Mouse (Mus musculus): ENCODE results near the gene Shc1. TPM values are rescaled to one million over a fixed set of nuclear protein-coding genes. Genes with fewer than 3 reads are reported as not detected.

The Shc1 gene
- polyA plus RNA-seq, 1 experiment = 86.3 TPM

DNA sequence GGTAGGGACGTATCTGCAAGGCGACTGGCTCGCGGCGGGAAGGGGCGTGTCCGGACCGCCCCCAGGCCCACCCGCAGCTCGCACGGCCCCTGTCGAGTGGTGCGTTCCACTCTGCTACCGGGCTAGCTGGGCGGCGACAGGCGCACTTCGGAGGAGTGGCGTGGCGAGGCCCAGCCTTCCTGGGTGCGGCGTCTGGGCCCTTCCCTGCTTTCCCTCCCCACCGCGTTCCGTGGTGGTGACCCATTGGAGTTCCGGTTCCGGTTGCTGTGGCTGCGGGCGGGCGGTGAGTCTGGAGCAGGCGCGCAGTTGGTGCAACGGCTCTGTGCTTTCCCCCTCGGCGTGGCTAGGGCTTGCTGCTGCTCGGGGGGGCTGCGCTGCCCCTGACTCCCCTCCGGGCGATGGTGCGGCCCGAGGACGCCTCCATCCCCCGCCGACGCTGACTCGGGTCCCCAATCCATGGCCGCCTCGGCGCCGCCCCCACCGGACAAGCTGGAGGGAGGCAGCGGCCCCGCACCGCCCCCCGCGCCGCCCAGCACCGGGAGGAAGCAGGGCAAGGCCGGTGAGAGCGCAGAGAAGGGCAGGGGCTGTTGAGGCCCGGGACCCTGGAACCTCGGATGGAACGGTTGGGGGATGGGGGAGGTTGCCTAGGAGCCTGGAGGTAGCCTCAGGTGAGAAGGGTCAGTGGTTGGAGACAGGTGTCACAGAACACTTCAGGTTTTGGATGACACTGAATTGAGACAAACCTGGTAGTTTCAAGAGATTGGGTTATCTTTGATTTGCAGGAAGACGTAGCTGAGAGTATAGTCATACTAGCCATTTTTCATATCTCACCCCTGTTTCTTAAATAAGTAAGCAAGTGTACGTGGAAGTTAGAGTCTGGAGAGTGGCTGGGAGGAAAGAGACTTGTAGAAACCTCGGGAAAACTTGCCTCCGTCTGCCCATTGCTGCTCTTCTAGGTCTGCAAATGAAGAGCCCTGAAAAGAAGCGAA, 12.2 kb downstream of the Shc1 start, which contains the start of gene Pygo2:
TSS of gene Pygo2 (plus strand) at position 44 of the 989 bp plus-strand sequence.
- no peaks in the 10 kb centered on the region for H3K27me3 ChIP-seq (ENCODE audit: control insufficient read depth, insufficient read depth, insufficient read length)
- H3K79me2 ChIP-seq (ENCODE audit: control insufficient read depth, insufficient read depth) = peaks cover 48% of the 10 kb centered on the region
- peak within 1 kb of the TSS; percentile 69 for H3K4me3 ChIP-seq (ENCODE audit: insufficient read depth, poor library complexity, severe bottlenecking)
- peak within 1 kb of the TSS; percentile 94 for H3ac ChIP-seq (ENCODE audit: control insufficient read depth, insufficient read length, low read depth)
- H3K79me3 ChIP-seq (ENCODE audit: low read depth) = peaks cover 33% of the 10 kb centered on the region
- peak; percentile 14 for TF ChIP-seq MYOG (IDR thresholded peaks at IDR 0.05; ENCODE audit: control insufficient read depth, extremely low read depth, insufficient read length)
- no peak for TF ChIP-seq FOSL1 (IDR thresholded peaks at IDR 0.05; ENCODE audit: insufficient read depth, low read length, poor library complexity, severe bottlenecking)
- no peak for TF ChIP-seq MYOD1 (IDR thresholded peaks at IDR 0.05; ENCODE audit: control insufficient read depth, insufficient read length, low read depth)
- peaks cover 49% of the 10 kb centered on the region for H3K36me3 ChIP-seq (ENCODE audit: control insufficient read depth, insufficient read depth)

DNA sequence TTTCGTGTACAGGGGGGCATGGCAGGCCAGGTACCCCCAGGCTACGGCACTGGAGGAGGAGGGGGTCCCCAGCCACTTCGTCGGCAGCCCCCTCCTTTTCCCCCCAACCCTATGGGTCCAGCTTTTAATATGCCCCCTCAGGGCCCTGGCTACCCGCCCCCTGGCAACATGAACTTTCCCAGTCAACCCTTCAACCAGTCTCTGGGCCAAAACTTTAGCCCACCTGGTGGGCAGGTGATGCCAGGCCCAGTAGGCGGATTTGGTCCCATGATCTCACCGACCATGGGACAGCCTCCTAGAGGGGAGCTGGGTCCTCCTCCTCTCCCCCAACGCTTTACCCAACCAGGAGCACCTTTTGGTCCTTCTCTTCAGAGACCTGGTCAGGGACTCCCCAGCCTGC, 14.4 kb downstream of the Shc1 start:
- Histone ChIP-seq H3K79me2 (ENCODE audit: control insufficient read depth, insufficient read depth) (peaks cover 48% of the 10 kb centered on the region), H3K27me3 (ENCODE audit: control insufficient read depth, insufficient read depth, insufficient read length) (no peaks in the 10 kb centered on the region), H3K79me3 (ENCODE audit: low read depth) (peaks cover 33% of the 10 kb centered on the region), H3K4me3 (ENCODE audit: insufficient read depth, poor library complexity, severe bottlenecking) (no peak overlapping the region), H3K36me3 (ENCODE audit: control insufficient read depth, insufficient read depth) (peaks cover 30% of the 10 kb centered on the region), H3ac (ENCODE audit: control insufficient read depth, insufficient read length, low read depth) (no peak overlapping the region)
- TF ChIP-seq MYOD1 (IDR thresholded peaks at IDR 0.05; ENCODE audit: control insufficient read depth, insufficient read length, low read depth) (no peak), CEBPB (IDR thresholded peaks at IDR 0.05; ENCODE audit: low read depth) (no peak), MYOG (IDR thresholded peaks at IDR 0.05; ENCODE audit: control insufficient read depth, extremely low read depth, insufficient read length) (no peak), MAX (IDR thresholded peaks at IDR 0.05) (no peak), CTCF (IDR thresholded peaks at IDR 0.05; ENCODE audit: control insufficient read depth, insufficient read depth, insufficient read length) (no peak), USF1 (IDR thresholded peaks at IDR 0.05; ENCODE audit: low read depth) (no peak), FOSL1 (IDR thresholded peaks at IDR 0.05; ENCODE audit: insufficient read depth, low read length, poor library complexity, severe bottlenecking) (no peak)

DNA sequence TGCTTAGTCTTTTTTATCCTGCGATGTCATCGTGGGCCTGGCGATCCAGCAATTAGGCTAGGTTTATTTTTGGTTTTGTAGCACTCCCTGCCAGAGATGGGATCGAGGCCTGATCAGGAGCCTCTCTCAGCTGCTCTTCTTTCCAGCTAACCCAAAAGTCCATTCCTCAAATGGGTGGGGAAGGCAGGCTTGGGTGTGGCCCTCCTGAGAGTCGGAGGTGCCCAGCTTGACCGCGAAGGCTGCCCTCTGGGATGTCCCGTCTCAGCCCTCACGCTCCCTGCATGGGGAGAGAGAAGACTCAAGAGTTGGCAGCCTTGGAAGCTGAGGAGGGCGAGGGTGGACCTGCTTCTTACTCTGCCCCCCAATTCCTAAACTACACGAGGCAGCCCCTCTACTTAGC, 16.3 kb downstream of the Shc1 start:
- Histone ChIP-seq H3K79me3 (ENCODE audit: low read depth) (peaks cover 35% of the 10 kb centered on the region), H3K4me3 (ENCODE audit: insufficient read depth, poor library complexity, severe bottlenecking) (no peak overlapping the region), H3K36me3 (ENCODE audit: control insufficient read depth, insufficient read depth) (peaks cover 23% of the 10 kb centered on the region), H3K79me2 (ENCODE audit: control insufficient read depth, insufficient read depth) (peaks cover 48% of the 10 kb centered on the region), H3ac (ENCODE audit: control insufficient read depth, insufficient read length, low read depth) (no peak overlapping the region), H3K27me3 (ENCODE audit: control insufficient read depth, insufficient read depth, insufficient read length) (no peaks in the 10 kb centered on the region)
- TF ChIP-seq MYOD1 (IDR thresholded peaks at IDR 0.05; ENCODE audit: control insufficient read depth, insufficient read length, low read depth) = no peak
- no peak for TF ChIP-seq MAX (IDR thresholded peaks at IDR 0.05)

DNA sequence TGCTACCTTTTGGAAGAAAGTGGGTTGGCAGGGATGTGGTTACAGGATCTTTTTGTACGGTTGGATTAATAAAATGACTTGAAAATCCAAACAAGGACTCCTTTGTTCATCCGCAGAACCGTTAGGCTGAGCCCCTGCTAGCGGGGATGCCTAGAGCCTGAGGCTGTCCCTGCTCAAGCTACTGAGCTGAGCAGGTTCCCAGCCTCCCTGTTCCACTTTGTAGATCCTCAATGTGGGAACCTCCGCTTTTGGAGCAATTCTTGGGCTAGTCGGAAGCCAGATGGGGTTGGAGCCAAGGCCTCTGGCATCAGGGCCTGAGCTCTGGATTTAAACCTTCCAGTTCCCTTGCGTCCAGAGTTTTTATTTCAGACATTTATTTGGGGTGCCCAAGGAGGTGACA, 16.8 kb downstream of the Shc1 start:
- Histone ChIP-seq H3K79me2 (ENCODE audit: control insufficient read depth, insufficient read depth) (peaks cover 48% of the 10 kb centered on the region), H3ac (ENCODE audit: control insufficient read depth, insufficient read length, low read depth) (no peak overlapping the region), H3K79me3 (ENCODE audit: low read depth) (peaks cover 35% of the 10 kb centered on the region), H3K27me3 (ENCODE audit: control insufficient read depth, insufficient read depth, insufficient read length) (no peaks in the 10 kb centered on the region), H3K4me3 (ENCODE audit: insufficient read depth, poor library complexity, severe bottlenecking) (no peak overlapping the region), H3K36me3 (ENCODE audit: control insufficient read depth, insufficient read depth) (peaks cover 23% of the 10 kb centered on the region)
- TF ChIP-seq USF1 (IDR thresholded peaks at IDR 0.05; ENCODE audit: low read depth) (no peak), MAX (IDR thresholded peaks at IDR 0.05) (no peak), MYOD1 (IDR thresholded peaks at IDR 0.05; ENCODE audit: control insufficient read depth, insufficient read length, low read depth) (no peak), MYOG (IDR thresholded peaks at IDR 0.05; ENCODE audit: control insufficient read depth, extremely low read depth, insufficient read length) (no peak), CEBPB (IDR thresholded peaks at IDR 0.05; ENCODE audit: low read depth) (no peak), CTCF (IDR thresholded peaks at IDR 0.05; ENCODE audit: control insufficient read depth, insufficient read depth, insufficient read length) (no peak)

DNA sequence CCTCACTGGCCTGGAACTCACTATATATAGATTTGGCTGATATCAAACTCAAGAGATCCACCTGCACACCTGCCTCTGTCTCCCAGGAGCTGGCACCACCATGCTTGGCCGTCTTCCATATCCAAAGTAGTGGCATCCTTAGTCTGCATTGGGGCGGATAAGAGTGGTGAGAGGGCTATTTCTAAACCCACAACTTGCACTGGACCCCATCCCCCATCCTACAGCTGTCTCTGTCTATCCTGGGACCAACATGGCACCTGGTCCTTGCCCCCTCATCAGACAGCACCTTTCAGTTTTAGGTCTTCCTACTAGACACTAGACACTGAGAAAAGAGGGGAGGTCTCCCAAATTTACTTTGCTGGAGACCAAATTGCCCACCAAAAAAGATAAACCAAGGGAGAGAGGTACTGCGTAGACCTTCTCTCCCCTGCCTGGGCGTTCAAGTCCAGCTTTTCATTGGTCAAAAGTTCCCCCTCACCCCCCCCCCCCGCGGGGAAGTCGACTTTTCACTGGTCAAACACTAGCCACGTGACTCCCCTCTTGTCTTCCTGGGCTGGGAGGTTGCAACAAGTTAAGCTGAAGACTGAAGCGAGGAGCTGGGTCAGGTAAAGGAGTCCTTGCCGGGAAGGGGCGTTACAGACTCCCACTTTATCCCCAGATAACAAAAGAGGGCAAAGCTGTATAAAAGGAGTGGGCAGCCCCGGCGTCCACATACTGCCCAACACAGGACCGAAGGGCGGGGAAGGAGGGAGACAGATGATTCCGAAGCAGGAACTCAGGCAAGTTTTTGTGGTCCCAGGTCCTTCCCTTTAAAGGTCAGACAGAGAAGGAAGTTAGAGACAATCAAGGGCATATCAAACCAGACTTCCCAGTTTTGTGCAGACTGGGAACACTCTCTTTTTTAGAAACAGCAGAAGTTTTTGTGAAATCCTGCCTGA, 18.2 kb downstream of the Shc1 start, which contains the start of gene Pbxip1:
TSS of gene Pbxip1 (plus strand) at position 531 of the 938 bp plus-strand sequence.
- Histone ChIP-seq H3K79me3 (ENCODE audit: low read depth) (peaks cover 24% of the 10 kb centered on the region), H3K79me2 (ENCODE audit: control insufficient read depth, insufficient read depth) (peaks cover 36% of the 10 kb centered on the region), H3K27me3 (ENCODE audit: control insufficient read depth, insufficient read depth, insufficient read length) (no peaks in the 10 kb centered on the region), H3ac (ENCODE audit: control insufficient read depth, insufficient read length, low read depth) (peak within 1 kb of the TSS; percentile 69), H3K4me3 (ENCODE audit: insufficient read depth, poor library complexity, severe bottlenecking) (peak within 1 kb of the TSS; percentile 28), H3K36me3 (ENCODE audit: control insufficient read depth, insufficient read depth) (peaks cover 23% of the 10 kb centered on the region)
- TF ChIP-seq MYOG (IDR thresholded peaks at IDR 0.05; ENCODE audit: control insufficient read depth, extremely low read depth, insufficient read length) (no peak), USF1 (IDR thresholded peaks at IDR 0.05; ENCODE audit: low read depth) (peak; percentile 94), CEBPB (IDR thresholded peaks at IDR 0.05; ENCODE audit: low read depth) (no peak), MYOD1 (IDR thresholded peaks at IDR 0.05; ENCODE audit: control insufficient read depth, insufficient read length, low read depth) (peak; percentile 98), FOSL1 (IDR thresholded peaks at IDR 0.05; ENCODE audit: insufficient read depth, low read length, poor library complexity, severe bottlenecking) (no peak)
